Mouse (Mus musculus) G1E (cell line): ENCODE measurements around the gene Dusp15. TPM values are rescaled to one million over a fixed set of nuclear protein-coding genes. Genes with fewer than 3 reads are reported as not detected.

Source experiments
- ATAC-seq: 2 replicates; pipeline ENCODE4 v1.8.0; 2016; ENCODE audit warnings: mild to moderate bottlenecking; ENCODE audit not compliant: insufficient number of reproducible peaks, poor library complexity, low FRiP score, severe bottlenecking; ENCODE audit errors: extremely low read depth
- DNase-seq: peaks from one replicate; pipeline ENCODE4 v3.0.0; 2012; ENCODE audit warnings: low spot score
- H3K27me3 ChIP-seq: 2 replicates; pipeline ENCODE4 v1.6.1; 2012; ENCODE audit warnings: mild to moderate bottlenecking, low read length, inconsistent platforms; ENCODE audit not compliant: insufficient read depth
- H3K36me3 ChIP-seq: replicated peaks from 2 replicates; pipeline ENCODE3; 2012; ENCODE audit warnings: mild to moderate bottlenecking, inconsistent platforms
- H3K4me1 ChIP-seq: 2 replicates; pipeline ENCODE4 v1.6.1; 2012; ENCODE audit warnings: low read depth, low read length, inconsistent platforms, mixed read lengths; ENCODE audit not compliant: insufficient read depth
- H3K4me3 ChIP-seq: 2 replicates; pipeline ENCODE4 v1.5.1; 2012; ENCODE audit warnings: low read depth, mild to moderate bottlenecking, inconsistent platforms, low read length, moderate library complexity, mixed read lengths
- H3K9me3 ChIP-seq: replicated peaks from 2 replicates; pipeline ENCODE4 v1.6.1; 2012; ENCODE audit warnings: inconsistent platforms
- CTCF ChIP-seq: IDR thresholded peaks from 2 replicates; pipeline ENCODE4 v1.5.1; 2012; ENCODE audit warnings: low read depth, low read length, inconsistent platforms, mixed read lengths
- GATA1 ChIP-seq: IDR thresholded peaks from 2 replicates; pipeline ENCODE4 v1.6.1; 2012; ENCODE audit warnings: borderline replicate concordance, low read length, inconsistent platforms, mixed read lengths
- GATA2 ChIP-seq: IDR thresholded peaks from 2 replicates; pipeline ENCODE4 v1.6.1; 2012; ENCODE audit warnings: low read depth, low read length, inconsistent platforms, borderline replicate concordance
- POLR2AphosphoS5 ChIP-seq: IDR thresholded peaks from 2 replicates; pipeline ENCODE4 v1.6.1; 2012; ENCODE audit warnings: low read depth, low read length, inconsistent platforms; ENCODE audit not compliant: insufficient replicate concordance
- TAL1 ChIP-seq: conservative IDR thresholded peaks from 2 replicates; pipeline ENCODE4 v1.6.1; 2012; ENCODE audit warnings: low read depth, low read length, inconsistent platforms, mixed read lengths
- polyA plus RNA-seq: library from polyadenylated mRNA; stranded (reverse); fragments of >175 nt; gene quantifications from 2 replicates; pipeline ENCODE4 v1.2.3, GENCODE M21; 2012
- total RNA-seq, 2 experiments: library from RNA; stranded (forward) in 1 of 2; stranded (reverse) in 1 of 2; fragments of 200-1000 nt in 1 of 2; fragments of >200 nt in 1 of 2; fragmentation: Nextera tagmentation in 1 of 2; gene quantifications; 2 replicates each; pipeline ENCODE4 v1.2.3; 2014 to 2017

Gene Dusp15
- total and polyA plus RNA-seq, 3 experiments: 0.11 TPM; not detected in 2

GRCm38 (mm10) chr2:152933614-152934013 lies 17.9 kb downstream of the Dusp15 start:
- DNase-seq: peak; percentile 43
- Histone ChIP-seq H3K9me3 (no peaks in the 10 kb centered on the region), H3K4me3 (no peak overlapping the region), H3K27me3 (peaks cover 33% of the 10 kb centered on the region), H3K4me1 (no peaks in the 10 kb centered on the region), H3K36me3 (no peaks in the 10 kb centered on the region)
- TF ChIP-seq GATA1 (no peak), CTCF (0 out of 2 replicates have a peak, but pooled peaks have one; percentile 30)
- ATAC-seq: no peak

- DNase-seq (no peak), ATAC-seq (no peak)
- TF ChIP-seq GATA1 (no peak), CTCF (no peak), TAL1 (no peak), GATA2 (no peak), POLR2AphosphoS5 (no peak)
- Histone ChIP-seq H3K36me3 (no peaks in the 10 kb centered on the region), H3K4me3 (no peak within 1 kb of the TSS), H3K4me1 (no peaks in the 10 kb centered on the region), H3K27me3 (peaks cover 32% of the 10 kb centered on the region), H3K9me3 (no peaks in the 10 kb centered on the region)
Observed at GRCm38 (mm10) chr2:152933048-152933447, 18.4 kb downstream of the Dusp15 start, which contains the start of gene Foxs1. Gene Foxs1 (minus strand): TSS chr2:152933208.

- H3K4me1 ChIP-seq: no peaks in the 10 kb centered on the region
- no peaks in the 10 kb centered on the region for H3K9me3 ChIP-seq
- TF ChIP-seq POLR2AphosphoS5 (no peak), GATA1 (no peak), CTCF (no peak), TAL1 (no peak), GATA2 (no peak)
- H3K27me3 ChIP-seq: peaks cover 35% of the 10 kb centered on the region
- no peak overlapping the region for H3K4me3 ChIP-seq
- no peaks in the 10 kb centered on the region for H3K36me3 ChIP-seq
- no peak for DNase-seq
- no peak for ATAC-seq
Observed at GRCm38 (mm10) chr2:152931456-152932160, 19.9 kb downstream of the Dusp15 start.

GRCm38 (mm10) chr2:152930276-152930675 lies 21.2 kb downstream of the Dusp15 start:
- H3K27me3 ChIP-seq: peaks cover 32% of the 10 kb centered on the region
- DNase-seq (no peak), ATAC-seq (no peak)
- no peaks in the 10 kb centered on the region for H3K36me3 ChIP-seq
- no peak for TF ChIP-seq CTCF
- no peak for TF ChIP-seq GATA2
- TF ChIP-seq GATA1: no peak
- no peak for TF ChIP-seq TAL1
- TF ChIP-seq POLR2AphosphoS5: no peak
- H3K4me3 ChIP-seq: no peak overlapping the region
- H3K4me1 ChIP-seq: no peaks in the 10 kb centered on the region
- H3K9me3 ChIP-seq: no peaks in the 10 kb centered on the region

- Histone ChIP-seq H3K9me3 (no peaks in the 10 kb centered on the region), H3K4me1 (no peaks in the 10 kb centered on the region), H3K4me3 (no peak overlapping the region), H3K27me3 (peaks cover 37% of the 10 kb centered on the region), H3K36me3 (no peaks in the 10 kb centered on the region)
- no peak for ATAC-seq
- no peak for DNase-seq
- TF ChIP-seq GATA2: no peak
- TF ChIP-seq GATA1: no peak
- TF ChIP-seq TAL1: no peak
- no peak for TF ChIP-seq POLR2AphosphoS5
Observed at GRCm38 (mm10) chr2:152928988-152929370, 22.5 kb downstream of the Dusp15 start.

GRCm38 (mm10) chr2:152928219-152928987 lies 23.1 kb downstream of the Dusp15 start:
- no peak for ATAC-seq

More at GRCm38 (mm10) chr2:152928219-152928987, 23.1 kb downstream of the Dusp15 start:
- no peak for DNase-seq
- Histone ChIP-seq H3K4me1 (no peaks in the 10 kb centered on the region), H3K27me3 (peaks cover 42% of the 10 kb centered on the region), H3K36me3 (no peaks in the 10 kb centered on the region), H3K4me3 (no peak overlapping the region), H3K9me3 (no peaks in the 10 kb centered on the region)
- TF ChIP-seq TAL1: no peak
- TF ChIP-seq POLR2AphosphoS5: no peak
- no peak for TF ChIP-seq GATA2
- no peak for TF ChIP-seq GATA1
- no peak for TF ChIP-seq CTCF
